Mouse (Mus musculus) embryonic fibroblast, embryonic 13.5 days (primary cell): ENCODE results near the gene Stk4.

Source experiments
- CTCF ChIP-seq: IDR thresholded peaks from 2 replicates; pipeline ENCODE4 v1.5.1; 2011; ENCODE audit warnings: mild to moderate bottlenecking, control low read depth, low read length, moderate library complexity, borderline replicate concordance; ENCODE audit not compliant: insufficient read depth
- POLR2A ChIP-seq: IDR thresholded peaks from 2 replicates; pipeline ENCODE4 v1.6.1; 2011; ENCODE audit warnings: low read depth, mild to moderate bottlenecking, control low read depth, low read length, moderate library complexity

DNA sequence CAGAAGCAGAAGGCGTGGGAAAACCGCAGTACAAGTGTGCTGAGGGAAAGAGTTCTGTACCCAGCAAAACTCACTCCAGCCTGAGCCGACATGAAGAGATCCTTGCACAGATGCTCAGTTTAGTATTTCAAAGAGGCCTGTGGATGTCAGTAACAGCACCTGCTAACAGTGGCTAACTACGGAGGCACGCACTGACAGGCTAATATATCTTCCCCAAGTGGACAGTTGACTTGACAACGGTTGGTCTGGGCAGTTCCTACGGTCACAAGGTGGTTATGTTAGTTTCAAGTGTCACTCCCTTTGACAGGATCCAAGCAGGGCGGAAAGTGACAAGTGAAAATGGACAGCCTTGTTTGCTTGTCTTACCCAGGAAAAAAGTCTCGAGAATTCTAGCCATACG, 12.1 kb downstream of the Stk4 start:
- TF ChIP-seq CTCF (no peak), POLR2A (no peak)
